Mouse (Mus musculus): ENCODE measurements around the gene 4933427D14Rik.

GRCm38 (mm10) chr11:72136231-72136982, 70.9 kb downstream of the 4933427D14Rik start:
- no peak for TF ChIP-seq CTCF (IDR thresholded peaks at IDR 0.05; ENCODE audit: insufficient read depth, low read length)
- no peak for TF ChIP-seq POLR2A (IDR thresholded peaks at IDR 0.05; ENCODE audit: borderline replicate concordance, extremely low read depth, low read depth, low read length)
